Mouse (Mus musculus) kidney, postnatal 10 days (tissue): ENCODE results near the gene Carnmt1.

Experiments used
- DNase-seq: peaks from one replicate; pipeline ENCODE4 v3.0.0; 2021; ENCODE audit warnings: mixed read lengths

Carnmt1 gene

GRCm38 (mm10) chr19:18654330-18654729, 16.2 kb upstream of the Carnmt1 start:
- DNase-seq = no peak

GRCm38 (mm10) chr19:18654984-18655383, 15.6 kb upstream of the Carnmt1 start:
- no peak for DNase-seq

GRCm38 (mm10) chr19:18655999-18656398, 14.6 kb upstream of the Carnmt1 start:
- DNase-seq = no peak

- no peak for DNase-seq
These were observed 12.1 kb upstream of the Carnmt1 start for GRCm38 (mm10) chr19:18658473-18658872.

- DNase-seq = no peak
These were observed 11.2 kb upstream of the Carnmt1 start for GRCm38 (mm10) chr19:18659349-18659748.

DNA sequence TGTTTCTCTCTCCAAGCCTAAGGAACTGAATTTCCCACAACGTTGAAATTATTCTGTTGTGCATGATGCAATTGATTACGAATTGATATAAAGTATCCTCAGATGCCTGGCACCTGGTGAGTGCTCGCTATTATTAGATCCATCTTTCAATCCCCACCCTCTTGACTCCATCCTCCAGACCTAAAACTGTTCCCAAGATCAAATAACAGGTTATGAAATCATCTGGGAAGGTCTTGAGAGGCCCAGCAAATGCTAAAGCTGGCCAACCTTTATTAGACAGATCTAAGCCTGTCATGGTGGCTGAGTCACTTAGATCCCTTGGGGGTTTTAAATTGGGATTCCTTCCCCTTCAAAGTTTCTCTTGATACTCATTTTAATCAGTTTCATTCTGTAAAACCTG, 10.1 kb upstream of the Carnmt1 start:
- no peak for DNase-seq

- no peak for DNase-seq
These were observed 8.9 kb upstream of the Carnmt1 start for GRCm38 (mm10) chr19:18661683-18662082.

DNA sequence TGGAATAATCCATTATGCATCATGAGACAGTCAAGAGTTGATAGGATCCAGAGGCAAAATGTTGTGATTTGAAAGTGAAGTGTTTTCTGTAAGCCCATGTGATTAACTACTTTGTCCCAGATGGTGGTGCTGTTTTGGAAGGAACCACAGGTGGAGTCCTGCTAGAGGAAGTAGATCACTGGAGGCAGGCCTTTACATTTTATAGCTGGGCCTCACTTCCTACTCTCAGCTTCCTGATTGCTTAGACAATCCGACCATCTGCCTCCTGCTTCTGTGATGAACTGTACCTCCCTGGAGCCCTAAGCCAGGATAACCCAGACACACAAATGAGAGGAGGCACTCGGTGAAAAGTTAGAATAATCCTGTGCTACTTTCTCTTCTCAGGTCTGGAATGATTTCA, 6.7 kb upstream of the Carnmt1 start:
- DNase-seq = no peak

DNA sequence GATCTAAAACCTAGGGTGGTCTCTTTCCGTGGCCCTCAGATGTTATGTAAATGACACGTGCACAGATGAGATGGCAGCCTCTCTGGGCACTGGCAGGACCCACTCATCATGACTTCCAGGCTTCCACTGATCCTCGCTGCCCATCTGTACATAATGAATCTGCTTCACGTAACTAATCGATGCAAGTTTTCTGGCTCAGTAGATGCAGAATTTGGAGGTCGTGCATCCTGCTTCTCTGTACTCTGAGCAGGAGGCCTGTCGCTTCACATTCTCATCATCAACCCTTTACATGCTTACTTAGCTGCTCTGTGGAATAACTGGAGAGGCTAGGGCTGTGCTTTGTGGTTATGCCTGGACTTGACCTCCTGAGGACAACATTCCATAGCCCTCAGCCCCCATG, 3.6 kb upstream of the Carnmt1 start:
- DNase-seq = no peak

GRCm38 (mm10) chr19:18669551-18669950, 1.0 kb upstream of the Carnmt1 start:
- no peak for DNase-seq

DNA sequence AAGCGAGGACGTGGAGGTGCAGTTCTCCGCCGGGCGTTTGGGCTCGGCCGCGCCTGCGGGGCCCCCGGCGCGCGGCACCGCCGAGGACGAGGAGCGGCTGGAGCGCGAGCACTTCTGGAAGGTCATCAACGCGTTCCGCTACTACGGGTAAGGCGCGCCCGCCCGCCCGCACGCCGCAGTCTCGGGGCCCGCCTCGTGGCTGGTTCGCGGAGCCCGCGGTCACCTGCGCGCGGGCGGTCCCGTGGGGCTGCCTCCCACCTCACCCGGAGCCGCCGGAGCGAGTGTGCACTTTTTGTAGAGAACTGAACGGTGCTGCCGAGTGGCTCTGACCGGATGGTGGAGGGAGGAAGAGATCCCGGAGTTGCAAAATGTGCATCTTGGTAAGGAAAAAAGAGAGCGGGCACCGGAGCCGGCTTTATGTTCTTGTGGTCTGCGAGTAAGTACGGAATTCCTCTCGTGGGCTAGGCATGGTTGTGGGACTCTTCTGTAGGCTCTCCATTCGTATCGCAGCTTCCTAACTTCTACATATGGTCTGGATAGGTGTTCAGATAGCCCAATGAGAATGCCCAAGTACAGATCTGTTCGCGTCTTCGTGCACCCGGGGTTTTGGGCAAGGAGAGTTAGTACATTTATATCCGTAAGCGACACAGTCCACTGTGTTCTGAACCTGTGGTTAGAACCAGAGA, 635 bp downstream of the Carnmt1 start:
- DNase-seq = peak; percentile 64

DNA sequence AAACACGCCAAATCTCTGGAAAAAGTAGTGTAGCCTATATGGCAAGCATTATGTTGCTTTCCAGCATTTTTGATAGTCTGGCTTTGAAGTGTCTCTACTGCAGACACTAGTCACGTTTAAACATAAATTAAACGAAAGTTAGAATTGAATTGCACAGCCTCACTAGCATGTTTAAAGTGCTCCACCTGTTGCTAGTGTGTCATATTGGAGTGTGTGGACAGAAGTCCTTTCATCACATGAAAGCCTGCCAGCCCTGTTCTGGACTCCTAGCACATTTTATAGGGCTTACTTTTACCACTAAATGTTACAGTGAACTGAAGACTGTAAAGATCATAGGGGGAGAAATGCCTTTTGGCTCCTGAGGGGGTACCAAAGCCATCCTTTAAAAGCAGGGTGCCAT, 1.9 kb downstream of the Carnmt1 start:
- DNase-seq = no peak

DNA sequence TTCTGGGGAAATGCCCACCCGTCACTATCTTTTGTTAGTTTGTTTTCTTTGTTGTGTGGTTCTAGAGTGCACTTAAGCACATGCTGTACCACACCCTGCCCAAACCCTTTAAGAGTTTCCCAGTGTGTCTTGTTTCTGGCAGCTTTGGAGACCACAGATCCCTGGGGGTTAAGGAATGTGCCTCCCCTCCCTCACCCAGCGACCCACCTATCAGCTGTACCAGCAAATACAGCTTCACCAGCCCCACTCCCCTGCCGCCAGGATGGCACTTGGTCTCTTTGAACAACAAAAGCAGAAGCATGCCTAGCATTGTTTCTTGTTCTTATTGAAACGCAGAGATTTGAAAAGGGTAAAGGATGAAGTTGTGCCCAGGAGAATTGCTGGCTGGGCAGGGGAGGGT, 2.6 kb downstream of the Carnmt1 start:
- DNase-seq = no peak

DNA sequence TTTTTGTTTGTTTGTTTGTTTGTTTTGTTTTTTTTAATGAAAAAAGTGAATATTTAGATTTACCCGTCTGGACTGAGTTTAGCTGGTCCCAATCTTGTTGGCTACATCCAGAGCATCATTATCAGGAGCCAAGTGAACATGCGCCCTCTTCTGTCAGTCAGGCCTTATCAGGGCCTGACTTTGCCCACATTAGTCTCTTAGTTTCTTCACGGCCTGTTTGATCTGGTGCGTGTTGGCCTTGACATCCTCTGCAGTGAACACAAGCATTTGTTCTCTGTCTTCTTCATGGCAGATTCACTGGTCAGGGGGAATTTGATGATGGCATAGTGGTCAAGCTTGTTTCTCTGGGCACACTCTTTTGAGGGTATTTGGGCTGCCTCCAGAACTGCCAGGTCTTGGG, 11.6 kb downstream of the Carnmt1 start:
- DNase-seq = no peak

DNA sequence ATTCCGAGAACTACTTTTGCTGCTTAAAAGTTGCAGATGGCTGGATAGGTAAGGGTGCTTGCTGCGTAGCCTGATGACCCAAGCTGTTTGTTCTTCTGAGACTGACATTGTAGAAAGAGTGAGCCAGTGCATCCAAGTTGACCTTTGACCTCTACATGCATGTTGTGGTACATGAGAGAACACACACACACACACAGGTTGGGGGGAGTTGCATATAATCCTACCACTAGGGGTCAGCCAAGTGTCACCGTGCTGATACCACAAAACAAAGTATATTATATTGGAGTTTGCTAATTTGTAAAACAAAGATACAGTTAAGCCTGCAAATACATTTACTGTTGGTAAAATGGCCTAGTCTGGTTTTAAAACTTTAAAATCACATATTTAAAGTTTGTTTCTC, 17.0 kb downstream of the Carnmt1 start:
- peak; percentile 56 for DNase-seq

DNA sequence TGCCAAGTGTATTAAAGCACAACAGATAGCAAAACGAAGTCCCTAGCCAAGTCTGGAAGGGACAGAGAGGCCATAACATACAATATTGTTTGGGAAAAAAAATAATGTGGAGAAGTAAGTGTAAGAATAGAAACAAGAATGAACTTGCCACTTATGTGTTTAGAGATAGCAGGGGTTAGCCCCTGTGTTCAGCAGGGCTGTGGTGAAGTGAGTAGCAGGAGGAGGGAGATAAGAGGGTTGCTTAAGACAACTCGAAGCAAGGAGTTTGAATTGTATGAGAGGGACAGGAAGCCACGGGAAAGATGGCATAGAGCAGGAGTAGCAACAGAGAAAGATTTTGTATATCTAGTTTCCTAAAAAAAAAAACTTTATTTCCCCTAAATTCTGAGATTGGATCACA, 21.6 kb downstream of the Carnmt1 start:
- DNase-seq = no peak

DNA sequence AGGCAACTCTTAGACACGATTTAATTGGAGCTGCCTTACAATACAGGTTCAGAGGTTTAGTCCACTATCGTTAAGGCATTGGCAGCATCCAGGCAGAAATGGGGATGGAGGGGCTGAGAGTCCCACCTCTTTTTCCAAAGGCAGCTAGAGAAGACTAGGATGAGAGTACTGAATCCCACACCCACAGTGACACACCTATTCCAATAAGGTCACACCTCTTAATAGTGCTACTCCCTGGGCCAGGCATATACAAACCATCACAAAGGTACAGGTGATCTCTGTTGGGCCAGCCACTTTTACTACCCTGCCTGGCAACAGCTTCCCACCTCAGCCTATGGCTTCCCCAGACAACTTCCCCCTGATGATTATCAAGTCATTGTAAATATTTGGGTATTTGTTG, 22.2 kb downstream of the Carnmt1 start:
- DNase-seq = no peak

GRCm38 (mm10) chr19:18695116-18695515, 24.6 kb downstream of the Carnmt1 start:
- DNase-seq = no peak

GRCm38 (mm10) chr19:18695552-18695951, 25.0 kb downstream of the Carnmt1 start:
- DNase-seq = no peak

GRCm38 (mm10) chr19:18708101-18708500, 37.5 kb downstream of the Carnmt1 start:
- no peak for DNase-seq

DNA sequence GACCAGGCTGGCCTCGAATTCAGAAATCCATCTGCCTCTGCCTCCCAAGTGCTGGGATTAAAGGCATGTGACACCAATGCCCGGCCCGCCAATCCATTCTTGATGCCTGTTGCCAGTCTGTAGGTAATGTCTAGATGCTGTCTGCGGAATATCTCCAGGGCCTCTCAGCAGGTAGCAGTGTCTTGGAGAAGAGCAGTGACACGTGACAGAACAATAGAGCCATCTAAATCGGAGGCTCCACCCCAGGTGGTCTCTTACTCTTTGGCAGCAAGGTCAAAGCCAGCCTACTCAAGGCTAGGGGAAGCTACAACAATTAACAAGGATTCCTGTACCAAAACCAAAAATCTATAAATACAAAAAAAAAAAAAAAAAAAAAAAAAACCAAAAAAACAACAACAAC, 40.3 kb downstream of the Carnmt1 start:
- DNase-seq = no peak

GRCm38 (mm10) chr19:18711589-18711988, 41.0 kb downstream of the Carnmt1 start:
- no peak for DNase-seq

DNA sequence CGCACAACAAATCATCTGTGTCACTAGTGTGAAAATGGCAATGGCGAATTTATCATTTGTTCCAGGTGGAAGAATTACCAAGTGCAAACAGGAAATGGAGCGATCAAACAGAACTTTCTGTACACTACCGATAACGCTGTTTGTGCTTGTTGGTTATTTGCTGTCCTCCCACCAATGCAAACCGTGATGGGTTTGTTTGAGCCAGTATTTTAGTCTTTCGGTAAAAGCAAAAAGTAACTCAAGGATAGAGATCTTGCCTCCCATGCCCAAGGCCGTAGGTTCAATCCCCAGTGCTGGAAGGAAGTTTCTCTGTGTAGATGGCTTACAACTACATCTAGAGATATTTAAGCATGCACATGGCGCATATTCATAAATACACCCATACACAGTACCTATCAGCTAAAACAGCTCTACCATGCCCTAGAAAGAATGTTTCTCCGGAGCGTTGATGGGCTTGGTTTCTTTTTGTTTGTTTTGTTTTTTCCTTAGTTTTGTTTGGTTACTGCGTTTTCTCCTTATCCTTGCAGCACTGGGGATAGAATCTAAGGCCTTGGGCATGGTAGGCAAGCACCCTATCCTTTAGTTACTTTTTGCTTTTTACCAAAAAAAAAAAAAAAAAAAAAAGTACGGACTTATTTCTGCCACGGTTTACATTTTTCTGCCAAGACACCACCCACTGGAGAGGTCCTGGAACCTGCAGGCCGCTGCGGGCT, 41.7 kb downstream of the Carnmt1 start:
- DNase-seq = no peak

DNA sequence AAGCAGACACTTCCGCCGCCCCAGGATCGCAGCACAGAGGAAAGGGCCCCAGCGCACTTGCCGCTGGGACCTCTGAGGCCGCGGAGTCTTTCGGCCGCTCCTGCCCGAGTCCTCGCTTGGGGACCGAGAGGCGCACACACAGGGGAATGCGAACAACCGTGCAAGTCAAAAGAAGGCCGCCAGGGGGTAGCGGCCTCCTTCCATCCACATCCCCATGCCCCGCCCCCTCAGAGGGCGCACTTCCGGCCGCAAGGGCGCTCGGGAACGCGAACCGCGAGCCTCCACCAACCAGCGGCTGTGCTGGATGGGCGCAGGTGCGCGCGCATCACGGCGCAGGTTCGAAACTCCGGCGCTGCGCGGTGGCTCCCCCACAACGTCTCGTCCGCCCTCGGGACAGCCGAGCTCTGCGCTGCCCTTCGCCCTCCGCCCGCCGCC, 42.3 kb downstream of the Carnmt1 start, which contains the start of gene D030056L22Rik:
TSS of gene D030056L22Rik (plus strand) at position 328 of the 435 bp plus-strand sequence.
- peak; percentile 99 for DNase-seq

- peak; percentile 74 for DNase-seq
These were observed 42.8 kb downstream of the Carnmt1 start for GRCm38 (mm10) chr19:18713357-18713756.
